Comparison of ENCODE assay signal across 28 mouse cellular contexts in the genomic region with DNA sequence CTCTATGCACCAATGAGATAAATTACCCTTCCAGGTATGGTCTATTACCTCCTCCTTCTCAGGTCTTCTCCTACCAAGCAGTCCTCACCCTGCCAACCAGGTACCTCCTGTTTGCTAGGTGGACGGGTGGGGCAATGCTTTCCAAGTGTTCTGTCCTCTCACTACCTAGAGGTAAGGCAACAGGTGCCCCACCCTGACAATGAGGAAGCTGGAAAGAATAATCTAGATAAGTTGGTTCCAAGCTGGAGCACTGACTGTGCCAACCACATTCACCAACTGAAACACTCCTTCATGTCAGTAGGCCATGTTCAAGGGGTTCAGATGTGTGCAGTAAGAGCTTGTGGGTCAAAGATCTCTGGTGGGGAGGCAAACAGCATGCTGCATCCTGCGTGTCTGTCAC. TPM values are rescaled to one million over a fixed set of nuclear protein-coding genes. Genes with fewer than 3 reads are reported as not detected.
DNase-seq lines count a peak whose midpoint lies in the region; ATAC-seq and TF ChIP-seq lines count a peak whose summit lies in the region.
"Had no signal": no experiment of that assay in that cellular context is flagged by ENCODE, and none has a peak within 500 bp of the region (broad histone marks: within the 10 kb centered on the region; RNA-seq: fewer than 3 reads in every experiment).

No protein-coding gene starts in this region.

- TF ChIP-seq POLR2A in MEL (IDR thresholded peaks at IDR 0.05; ENCODE audit: control insufficient read depth in 1 of 2, insufficient read depth in 1 of 2, low read depth in 1 of 2, low read length in 2 of 2, poor library complexity in 1 of 2): no peak

- no peak for ATAC-seq in liver, embryonic 12.5 days
- ATAC-seq in liver, embryonic 11.5 days (replicated peaks; ENCODE audit: low FRiP score): no peak
- ATAC-seq in intestine, embryonic 16.5 days: peak; percentile 83
- ATAC-seq in liver, embryonic 16.5 days (ENCODE audit: low read depth): no peak
- ATAC-seq in kidney, embryonic 14.5 days (ENCODE audit: low FRiP score, low TSS enrichment): no peak
- ATAC-seq: forebrain, embryonic 15.5 days had no signal

- no peaks in the 10 kb centered on the region for H3K27me3 ChIP-seq in liver, embryonic 12.5 days (replicated peaks)
- no peaks in the 10 kb centered on the region for H3K27me3 ChIP-seq in liver, embryonic 11.5 days (replicated peaks; ENCODE audit: control insufficient read depth, insufficient read depth, low read length)
- H3K27me3 ChIP-seq in MEL (ENCODE audit: control insufficient read depth in 1 of 2, insufficient read depth in 2 of 2, low read length in 2 of 2): no peaks in the 10 kb centered on the region
- H3K27me3 ChIP-seq in intestine, embryonic 16.5 days (replicated peaks; ENCODE audit: control insufficient read depth, insufficient read depth, low read length): no peaks in the 10 kb centered on the region
- no peaks in the 10 kb centered on the region for H3K27me3 ChIP-seq in liver, embryonic 16.5 days (ENCODE audit: control insufficient read depth, insufficient read depth, low read depth, low read length)
- H3K27me3 ChIP-seq in kidney, embryonic 14.5 days (ENCODE audit: control insufficient read depth, insufficient read depth, low read length): no peaks in the 10 kb centered on the region
- H3K27me3 ChIP-seq: forebrain, embryonic 15.5 days; hindbrain, embryonic 13.5 days; midbrain, embryonic 12.5 days; neural tube, embryonic 12.5 days; stomach, embryonic 15.5 days had no signal

- H3K9me3 ChIP-seq in liver, embryonic 12.5 days (replicated peaks): no peaks in the 10 kb centered on the region
- H3K9me3 ChIP-seq in liver, embryonic 11.5 days (ENCODE audit: control insufficient read depth, low read length): no peaks in the 10 kb centered on the region
- H3K9me3 ChIP-seq in MEL (replicated peaks; ENCODE audit: insufficient read depth, low read length): no peaks in the 10 kb centered on the region
- no peaks in the 10 kb centered on the region for H3K9me3 ChIP-seq in intestine, embryonic 16.5 days (ENCODE audit: control insufficient read depth, low read length)
- no peaks in the 10 kb centered on the region for H3K9me3 ChIP-seq in liver, embryonic 16.5 days (replicated peaks; ENCODE audit: control insufficient read depth, low read length)
- no peaks in the 10 kb centered on the region for H3K9me3 ChIP-seq in kidney, embryonic 14.5 days (ENCODE audit: control insufficient read depth, low read length)
- H3K9me3 ChIP-seq: forebrain, embryonic 10.5 days; forebrain, embryonic 15.5 days; heart, embryonic 10.5 days; hindbrain, embryonic 13.5 days; midbrain, embryonic 12.5 days; neural tube, embryonic 12.5 days; stomach, embryonic 15.5 days had no signal

- H3K36me3 ChIP-seq in liver, embryonic 12.5 days: peaks cover 87% of the 10 kb centered on the region
- no peaks in the 10 kb centered on the region for H3K36me3 ChIP-seq in liver, embryonic 11.5 days (ENCODE audit: control insufficient read depth, insufficient read depth, low read length)
- peaks cover 22 to 58% of the 10 kb centered on the region in 2 experiments for H3K36me3 ChIP-seq in MEL (ENCODE audit: control insufficient read depth in 1 of 2, insufficient read depth in 2 of 2, low read length in 2 of 2)
- H3K36me3 ChIP-seq in intestine, embryonic 16.5 days (ENCODE audit: control insufficient read depth, insufficient read depth, low read length): no peaks in the 10 kb centered on the region
- peaks cover 12% of the 10 kb centered on the region for H3K36me3 ChIP-seq in liver, embryonic 16.5 days (ENCODE audit: control insufficient read depth, insufficient read depth)
- no peaks in the 10 kb centered on the region for H3K36me3 ChIP-seq in kidney, embryonic 14.5 days (ENCODE audit: control insufficient read depth, insufficient read depth, low read length)
- H3K36me3 ChIP-seq: forebrain, embryonic 15.5 days; heart, embryonic 10.5 days; hindbrain, embryonic 13.5 days; neural tube, embryonic 12.5 days; stomach, embryonic 15.5 days had no signal

- DNase-seq in liver, embryonic 11.5 days (ENCODE audit: low spot score): no peak
- DNase-seq in MEL (ENCODE audit: low read depth, low spot score): peak; percentile 57
- DNase-seq in spleen, postnatal 36 days (ENCODE audit: low spot score in 2 of 2): no peak
- DNase-seq in left cerebral cortex, postnatal 14 days (ENCODE audit: low spot score in 2 of 2): no peak
- DNase-seq: adrenal gland, postnatal 25 days; cerebellum, adult 18-20 months; cerebellum, postnatal 25 days; gastrocnemius, postnatal 25 days; heart, adult 11 months; heart, postnatal 4 days; kidney, adult 18-20 months; kidney, postnatal 36 days; layer of hippocampus, postnatal 36 days; right cerebral cortex, adult 18-20 months; thymus, adult 18-20 months; thymus, postnatal 36 days had no signal

- intact Hi-C loops in left cerebral cortex, postnatal 14 days (cut with DNase I): no loop called here

- no peak for TF ChIP-seq RAD21 in MEL (IDR thresholded peaks at IDR 0.05; ENCODE audit: low read depth, low read length)

- H3K4me3 ChIP-seq in liver, embryonic 12.5 days: no peak overlapping the region
- no peak overlapping the region for H3K4me3 ChIP-seq in liver, embryonic 11.5 days (ENCODE audit: low read depth, low read length)
- H3K4me3 ChIP-seq in MEL (ENCODE audit: control insufficient read depth in 1 of 2, insufficient read depth in 1 of 2, low read depth in 2 of 2, low read length in 2 of 2): no peak overlapping the region
- no peak overlapping the region for H3K4me3 ChIP-seq in intestine, embryonic 16.5 days (ENCODE audit: low read length)
- H3K4me3 ChIP-seq in liver, embryonic 16.5 days (ENCODE audit: low read depth, low read length): no peak overlapping the region
- no peak overlapping the region for H3K4me3 ChIP-seq in kidney, embryonic 14.5 days (ENCODE audit: low read length)
- H3K4me3 ChIP-seq: forebrain, embryonic 10.5 days; forebrain, embryonic 15.5 days; heart, embryonic 10.5 days; hindbrain, embryonic 13.5 days; midbrain, embryonic 12.5 days; myocyte; neural tube, embryonic 12.5 days; stomach, embryonic 15.5 days had no signal

- peaks cover 96% of the 10 kb centered on the region for H3K4me1 ChIP-seq in liver, embryonic 12.5 days
- peaks cover 50% of the 10 kb centered on the region for H3K4me1 ChIP-seq in liver, embryonic 11.5 days (replicated peaks; ENCODE audit: control insufficient read depth, insufficient read depth, low read length)
- peaks cover 49 to 59% of the 10 kb centered on the region in 2 experiments for H3K4me1 ChIP-seq in MEL (ENCODE audit: control insufficient read depth in 1 of 2, insufficient read depth in 2 of 2, low read length in 2 of 2)
- peaks cover 25% of the 10 kb centered on the region for H3K4me1 ChIP-seq in intestine, embryonic 16.5 days (ENCODE audit: control insufficient read depth, insufficient read depth, low read length)
- H3K4me1 ChIP-seq in liver, embryonic 16.5 days (ENCODE audit: control insufficient read depth, low read depth, low read length): peaks cover 82% of the 10 kb centered on the region
- H3K4me1 ChIP-seq in kidney, embryonic 14.5 days (ENCODE audit: control insufficient read depth, insufficient read depth, low read length): no peaks in the 10 kb centered on the region
- H3K4me1 ChIP-seq: neural tube, embryonic 12.5 days had no signal

- peaks cover 77% of the 10 kb centered on the region for H3K79me2 ChIP-seq in MEL (ENCODE audit: control insufficient read depth, insufficient read depth, low read length, poor library complexity)

- no peak for TF ChIP-seq CTCF in MEL (IDR thresholded peaks at IDR 0.05 in 2 of 3, conservative IDR thresholded peaks at IDR 0.05 in 1 of 3; ENCODE audit: control insufficient read depth in 1 of 3, insufficient read depth in 1 of 3, low read depth in 2 of 3, low read length in 3 of 3, poor library complexity in 1 of 3, severe bottlenecking in 1 of 3)

- H3K4me2 ChIP-seq in liver, embryonic 12.5 days: peak overlapping the region; percentile 39
- no peak overlapping the region for H3K4me2 ChIP-seq in liver, embryonic 11.5 days
- no peak overlapping the region for H3K4me2 ChIP-seq in intestine, embryonic 16.5 days (ENCODE audit: low read depth, low read length)
- H3K4me2 ChIP-seq in liver, embryonic 16.5 days (ENCODE audit: low read depth, low read length): 0 out of 2 replicates have a peak overlapping the region, but pooled peaks have one; percentile 5
- no peak overlapping the region for H3K4me2 ChIP-seq in kidney, embryonic 14.5 days (replicated peaks; ENCODE audit: low read depth, low read length)
- H3K4me2 ChIP-seq: forebrain, embryonic 15.5 days; hindbrain, embryonic 13.5 days; midbrain, embryonic 12.5 days; neural tube, embryonic 12.5 days; stomach, embryonic 15.5 days had no signal

- H3K9ac ChIP-seq in liver, embryonic 12.5 days: peak overlapping the region; percentile 62
- H3K9ac ChIP-seq in liver, embryonic 11.5 days (ENCODE audit: low read depth, low read length): no peak overlapping the region
- no peak overlapping the region for H3K9ac ChIP-seq in MEL (ENCODE audit: control insufficient read depth, low read depth, low read length, poor library complexity, severe bottlenecking)
- no peak overlapping the region for H3K9ac ChIP-seq in intestine, embryonic 16.5 days (ENCODE audit: low read depth, low read length)
- H3K9ac ChIP-seq in liver, embryonic 16.5 days (ENCODE audit: low read depth, low read length): peak overlapping the region; percentile 13
- no peak overlapping the region for H3K9ac ChIP-seq in kidney, embryonic 14.5 days (ENCODE audit: low read depth, low read length)
- H3K9ac ChIP-seq: forebrain, embryonic 15.5 days; hindbrain, embryonic 13.5 days; midbrain, embryonic 12.5 days; neural tube, embryonic 12.5 days; stomach, embryonic 15.5 days had no signal

- H3K27ac ChIP-seq in liver, embryonic 12.5 days: peak overlapping the region; percentile 97
- no peak overlapping the region for H3K27ac ChIP-seq in liver, embryonic 11.5 days (ENCODE audit: low read depth, low read length)
- H3K27ac ChIP-seq in MEL (ENCODE audit: control insufficient read depth, low read depth, low read length): peak overlapping the region; percentile 33; the same call in 1 of the 2 replicates
- H3K27ac ChIP-seq in intestine, embryonic 16.5 days (ENCODE audit: low read length): peak overlapping the region; percentile 57; the same call in 1 of the 2 replicates
- peak overlapping the region; percentile 98 for H3K27ac ChIP-seq in liver, embryonic 16.5 days (ENCODE audit: low read length)
- H3K27ac ChIP-seq in kidney, embryonic 14.5 days (ENCODE audit: low read depth, low read length): no peak overlapping the region
- H3K27ac ChIP-seq: forebrain, embryonic 10.5 days; forebrain, embryonic 15.5 days; heart, embryonic 10.5 days; hindbrain, embryonic 13.5 days; midbrain, embryonic 12.5 days; neural tube, embryonic 12.5 days; stomach, embryonic 15.5 days had no signal

- 67% methylated on average over 2 of the region's 2 CpGs for WGBS in liver, embryonic 12.5 days (ENCODE audit: insufficient replicate concordance)
- WGBS in liver, embryonic 11.5 days: 77% methylated on average over 2 of the region's 2 CpGs
- 61% methylated on average over 2 of the region's 2 CpGs for WGBS in intestine, embryonic 16.5 days
- WGBS in liver, embryonic 16.5 days (ENCODE audit: insufficient replicate concordance): 74% methylated on average over 2 of the region's 2 CpGs
- WGBS in kidney, embryonic 14.5 days: 86% methylated on average over 2 of the region's 2 CpGs

- TF ChIP-seq EP300 in MEL (IDR thresholded peaks at IDR 0.05; ENCODE audit: low read depth in 1 of 2, low read length in 2 of 2): peak in 1 of 2 experiments; percentile 45; a peak in 1 of 4 replicates

RNA-seq across cellular contexts. Expression of gene Slc22a23, which starts 10.1 kb away (rescaled TPM):
- 12.8 and 13.8 TPM in 2 replicates for polyA plus RNA-seq in liver, embryonic 12.5 days (2016; fragmentation: Nextera tagmentation; extraction: Ambion mirVana)
- 11.0 and 11.6 TPM in 2 replicates for polyA plus RNA-seq in liver, embryonic 11.5 days (2014; fragmentation: Nextera tagmentation; extraction: Ambion mirVana)
- total RNA-seq in MEL (2012; rRNA removed): 20.0 and 22.2 TPM in 2 replicates
- 10 to 100 TPM in 1 of 2 experiments, not detected in 1; 24.3 TPM for polyA plus RNA-seq in MEL (2012; ENCODE audit: insufficient read depth in 1 of 2, insufficient read length in 2 of 2, low read depth in 1 of 2, low replicate concordance in 2 of 2, missing spikeins in 1 of 2)
- polyA plus RNA-seq in intestine, embryonic 16.5 days (2015; fragmentation: Nextera tagmentation; extraction: Ambion mirVana): 2.2 and 2.4 TPM in 2 replicates
- polyA plus RNA-seq in liver, embryonic 16.5 days (2015; fragmentation: Nextera tagmentation; extraction: Ambion mirVana): 6.7 and 8.2 TPM in 2 replicates
- total RNA-seq in left cerebral cortex, postnatal 14 days (2021): 10 to 100 TPM; 66.2 to 70.6 TPM
- polyA plus RNA-seq in kidney, embryonic 14.5 days (2014; fragmentation: Nextera tagmentation; extraction: Ambion mirVana): 2.3 and 2.8 TPM in 2 replicates

Comparison
In these comparisons a context has a peak if more than half of its experiments do, and no peak if none do; other contexts are left out.
1. H3K27ac ChIP-seq: peak in liver, embryonic 12.5 days (single experiment), MEL (single experiment), intestine, embryonic 16.5 days (single experiment) and liver, embryonic 16.5 days (single experiment); none in liver, embryonic 11.5 days (single experiment) and kidney, embryonic 14.5 days (single experiment).
2. H3K4me2 ChIP-seq: peak in liver, embryonic 12.5 days (single experiment) and liver, embryonic 16.5 days (single experiment); none in liver, embryonic 11.5 days (single experiment), intestine, embryonic 16.5 days (single experiment) and kidney, embryonic 14.5 days (single experiment).
3. H3K9ac ChIP-seq: peak in liver, embryonic 12.5 days (single experiment) and liver, embryonic 16.5 days (single experiment); none in liver, embryonic 11.5 days (single experiment), MEL (single experiment), intestine, embryonic 16.5 days (single experiment) and kidney, embryonic 14.5 days (single experiment).